Mouse (Mus musculus) ZHBTc4 (cell line): ENCODE measurements at regions not wholly inside any gene's neighbourhood (a gene's known extent, or its start where the extent isn't known, plus 50 kb on each side); places are given as distances from the start of the nearest gene placed in this dataset.
"Not testable (repeated sequence)": the region's sequence is repeated elsewhere in the genome, so short reads cannot be mapped to it uniquely, and the experiment has no call there.

Experiments
- DNase-seq: peaks from one replicate; pipeline ENCODE4 v3.0.0-alpha.2; 2011; ENCODE audit warnings: low read depth, low spot score

- no peak for DNase-seq
These were observed 157.9 kb upstream of the Fer start for GRCm38 (mm10) chr17:63704991-63705390.

- no peak for DNase-seq
These were observed 149.9 kb upstream of the Fer start for GRCm38 (mm10) chr17:63712937-63713336.

- no peak for DNase-seq
These were observed 147.2 kb upstream of the Fer start for GRCm38 (mm10) chr17:63715687-63716086.

- DNase-seq: no peak
These were observed 146.7 kb upstream of the Fer start for GRCm38 (mm10) chr17:63716161-63716560.

- no peak for DNase-seq
These were observed 145.7 kb upstream of the Fer start for GRCm38 (mm10) chr17:63717051-63717578.

- DNase-seq: no peak
These were observed 143.7 kb upstream of the Fer start for GRCm38 (mm10) chr17:63718972-63719715.

- DNase-seq: no peak
These were observed 143.1 kb upstream of the Fer start for GRCm38 (mm10) chr17:63719771-63720170.

GRCm38 (mm10) chr17:63720883-63721282 is 142.0 kb upstream of the Fer start:
- DNase-seq: no peak

- DNase-seq: no peak
These were observed 140.3 kb upstream of the Fer start for GRCm38 (mm10) chr17:63722434-63723004.

GRCm38 (mm10) chr17:63738206-63738605 is 124.7 kb upstream of the Fer start:
- DNase-seq: no peak

GRCm38 (mm10) chr17:63739710-63740109 is 123.2 kb upstream of the Fer start:
- DNase-seq: no peak

GRCm38 (mm10) chr17:63749257-63749656 is 113.6 kb upstream of the Fer start:
- DNase-seq: not testable (repeated sequence)

- DNase-seq: no peak
These were observed 108.5 kb upstream of the Fer start for GRCm38 (mm10) chr17:63754399-63754798.

GRCm38 (mm10) chr17:63757896-63758695 is 104.8 kb upstream of the Fer start:
- DNase-seq: no peak

- DNase-seq: no peak
These were observed 104.0 kb upstream of the Fer start for GRCm38 (mm10) chr17:63758817-63759404.

GRCm38 (mm10) chr17:63761058-63761457 is 101.8 kb upstream of the Fer start:
- DNase-seq: no peak

GRCm38 (mm10) chr17:63771111-63771510 is 91.8 kb upstream of the Fer start:
- DNase-seq: no peak

GRCm38 (mm10) chr17:63784381-63785116 is 78.3 kb upstream of the Fer start:
- DNase-seq: no peak

GRCm38 (mm10) chr17:63786444-63786843 is 76.4 kb upstream of the Fer start:
- peak; percentile 58 for DNase-seq

- no peak for DNase-seq
These were observed 68.5 kb upstream of the Fer start for GRCm38 (mm10) chr17:63794352-63794751.

GRCm38 (mm10) chr17:63798381-63798780 is 64.5 kb upstream of the Fer start:
- no peak for DNase-seq
